Mouse (Mus musculus): ENCODE data around the gene Slc34a2. TPM values are rescaled to one million over a fixed set of nuclear protein-coding genes. Genes with fewer than 3 reads are reported as not detected.

The Slc34a2 gene
- 0.07 and 0.23 TPM in 2 replicates for polyA plus RNA-seq (2014; fragmentation: Nextera tagmentation; extraction: Ambion mirVana)

GRCm38 (mm10) chr5:53037781-53038180 lies at the start of gene Slc34a2:
Gene Slc34a2, plus strand, starts transcription at chr5:53038081.
- H3K36me3 ChIP-seq (replicated peaks; ENCODE audit: control insufficient read depth, insufficient read depth), result no peaks in the 10 kb centered on the region
- no peak within 1 kb of the TSS for H3K27ac ChIP-seq
- DNase-seq (ENCODE audit: low spot score), result no peak
- no peak within 1 kb of the TSS for H3K9ac ChIP-seq
- WGBS, result 89% methylated on average over 3 of the region's 3 CpGs
- H3K9me3 ChIP-seq (ENCODE audit: control insufficient read depth, low read length), result no peaks in the 10 kb centered on the region
- no peak within 1 kb of the TSS for H3K4me2 ChIP-seq (replicated peaks)
- H3K4me3 ChIP-seq (replicated peaks; ENCODE audit: low read length), result no peak within 1 kb of the TSS
- no peak for ATAC-seq (ENCODE audit: low FRiP score)
- H3K27me3 ChIP-seq (ENCODE audit: control insufficient read depth, insufficient read depth, low read length), result no peaks in the 10 kb centered on the region
- H3K4me1 ChIP-seq (replicated peaks; ENCODE audit: control insufficient read depth, insufficient read depth, low read length), result no peaks in the 10 kb centered on the region

- no peak overlapping the region for H3K9ac ChIP-seq
- no peaks in the 10 kb centered on the region for H3K4me1 ChIP-seq (replicated peaks; ENCODE audit: control insufficient read depth, insufficient read depth, low read length)
- WGBS, result 81% methylated on average over 8 of the region's 8 CpGs
- H3K27me3 ChIP-seq (ENCODE audit: control insufficient read depth, insufficient read depth, low read length), result no peaks in the 10 kb centered on the region
- no peak overlapping the region for H3K4me2 ChIP-seq (replicated peaks)
- no peak overlapping the region for H3K27ac ChIP-seq
- H3K36me3 ChIP-seq (replicated peaks; ENCODE audit: control insufficient read depth, insufficient read depth), result no peaks in the 10 kb centered on the region
- no peak overlapping the region for H3K4me3 ChIP-seq (replicated peaks; ENCODE audit: low read length)
- ATAC-seq (ENCODE audit: low FRiP score) (no peak), DNase-seq (ENCODE audit: low spot score) (no peak)
- no peaks in the 10 kb centered on the region for H3K9me3 ChIP-seq (ENCODE audit: control insufficient read depth, low read length)
Observed at GRCm38 (mm10) chr5:52990687-52991341, 47.1 kb upstream of the Slc34a2 start.

- no peaks in the 10 kb centered on the region for H3K9me3 ChIP-seq (ENCODE audit: control insufficient read depth, low read length)
- no peaks in the 10 kb centered on the region for H3K27me3 ChIP-seq (ENCODE audit: control insufficient read depth, insufficient read depth, low read length)
- no peak for ATAC-seq (ENCODE audit: low FRiP score)
- H3K4me1 ChIP-seq (replicated peaks; ENCODE audit: control insufficient read depth, insufficient read depth, low read length), result no peaks in the 10 kb centered on the region
- H3K4me2 ChIP-seq (replicated peaks), result no peak overlapping the region
- no peak for DNase-seq (ENCODE audit: low spot score)
- no peak overlapping the region for H3K9ac ChIP-seq
- H3K27ac ChIP-seq, result no peak overlapping the region
- 93% methylated on average over 11 of the region's 11 CpGs for WGBS
- H3K36me3 ChIP-seq (replicated peaks; ENCODE audit: control insufficient read depth, insufficient read depth), result no peaks in the 10 kb centered on the region
- no peak overlapping the region for H3K4me3 ChIP-seq (replicated peaks; ENCODE audit: low read length)
Observed at GRCm38 (mm10) chr5:52992210-52992897, 45.5 kb upstream of the Slc34a2 start.

GRCm38 (mm10) chr5:52993490-52994282 lies 44.2 kb upstream of the Slc34a2 start:
- ATAC-seq (ENCODE audit: low FRiP score) (no peak), DNase-seq (ENCODE audit: low spot score) (no peak)
- H3K4me3 ChIP-seq (replicated peaks; ENCODE audit: low read length), result no peak overlapping the region
- no peaks in the 10 kb centered on the region for H3K27me3 ChIP-seq (ENCODE audit: control insufficient read depth, insufficient read depth, low read length)
- no peaks in the 10 kb centered on the region for H3K9me3 ChIP-seq (ENCODE audit: control insufficient read depth, low read length)
- H3K4me1 ChIP-seq (replicated peaks; ENCODE audit: control insufficient read depth, insufficient read depth, low read length), result no peaks in the 10 kb centered on the region
- H3K36me3 ChIP-seq (replicated peaks; ENCODE audit: control insufficient read depth, insufficient read depth), result no peaks in the 10 kb centered on the region
- H3K9ac ChIP-seq, result no peak overlapping the region
- H3K27ac ChIP-seq, result no peak overlapping the region
- H3K4me2 ChIP-seq (replicated peaks), result no peak overlapping the region
- 91% methylated on average over 12 of the region's 12 CpGs for WGBS

GRCm38 (mm10) chr5:52995461-52995860 lies 42.4 kb upstream of the Slc34a2 start:
- ATAC-seq (ENCODE audit: low FRiP score), result no peak

GRCm38 (mm10) chr5:52996145-52996544 lies 41.7 kb upstream of the Slc34a2 start:
- ATAC-seq (ENCODE audit: low FRiP score) (no peak), DNase-seq (ENCODE audit: low spot score) (no peak)
- Histone ChIP-seq H3K27me3 (ENCODE audit: control insufficient read depth, insufficient read depth, low read length) (no peaks in the 10 kb centered on the region), H3K9me3 (ENCODE audit: control insufficient read depth, low read length) (no peaks in the 10 kb centered on the region), H3K27ac (no peak overlapping the region), H3K4me2 (replicated peaks) (no peak overlapping the region), H3K36me3 (replicated peaks; ENCODE audit: control insufficient read depth, insufficient read depth) (no peaks in the 10 kb centered on the region), H3K9ac (no peak overlapping the region), H3K4me1 (replicated peaks; ENCODE audit: control insufficient read depth, insufficient read depth, low read length) (no peaks in the 10 kb centered on the region), H3K4me3 (replicated peaks; ENCODE audit: low read length) (no peak overlapping the region)
- 21% methylated on average over 3 of the region's 3 CpGs for WGBS

More at GRCm38 (mm10) chr5:52995461-52995860, 42.4 kb upstream of the Slc34a2 start:
- Histone ChIP-seq H3K9me3 (ENCODE audit: control insufficient read depth, low read length) (no peaks in the 10 kb centered on the region), H3K27me3 (ENCODE audit: control insufficient read depth, insufficient read depth, low read length) (no peaks in the 10 kb centered on the region), H3K4me1 (replicated peaks; ENCODE audit: control insufficient read depth, insufficient read depth, low read length) (no peaks in the 10 kb centered on the region), H3K27ac (no peak overlapping the region), H3K9ac (no peak overlapping the region), H3K4me2 (replicated peaks) (no peak overlapping the region), H3K36me3 (replicated peaks; ENCODE audit: control insufficient read depth, insufficient read depth) (no peaks in the 10 kb centered on the region), H3K4me3 (replicated peaks; ENCODE audit: low read length) (no peak overlapping the region)
- 95% methylated on average over 4 of the region's 4 CpGs for WGBS
- DNase-seq (ENCODE audit: low spot score), result no peak

GRCm38 (mm10) chr5:52996601-52997000 lies 41.3 kb upstream of the Slc34a2 start:
- Histone ChIP-seq H3K9me3 (ENCODE audit: control insufficient read depth, low read length) (no peaks in the 10 kb centered on the region), H3K4me2 (replicated peaks) (no peak overlapping the region), H3K9ac (no peak overlapping the region), H3K36me3 (replicated peaks; ENCODE audit: control insufficient read depth, insufficient read depth) (no peaks in the 10 kb centered on the region), H3K4me3 (replicated peaks; ENCODE audit: low read length) (no peak overlapping the region), H3K27me3 (ENCODE audit: control insufficient read depth, insufficient read depth, low read length) (no peaks in the 10 kb centered on the region), H3K4me1 (replicated peaks; ENCODE audit: control insufficient read depth, insufficient read depth, low read length) (no peaks in the 10 kb centered on the region), H3K27ac (no peak overlapping the region)
- ATAC-seq (ENCODE audit: low FRiP score), result peak; percentile 40; the same call in 1 of the 2 replicates
- no peak for DNase-seq (ENCODE audit: low spot score)
- 11% methylated on average over 8 of the region's 8 CpGs for WGBS

- Histone ChIP-seq H3K4me3 (replicated peaks; ENCODE audit: low read length) (no peak overlapping the region), H3K4me2 (replicated peaks) (no peak overlapping the region), H3K4me1 (replicated peaks; ENCODE audit: control insufficient read depth, insufficient read depth, low read length) (no peaks in the 10 kb centered on the region), H3K27me3 (ENCODE audit: control insufficient read depth, insufficient read depth, low read length) (no peaks in the 10 kb centered on the region), H3K9ac (no peak overlapping the region), H3K27ac (no peak overlapping the region), H3K9me3 (ENCODE audit: control insufficient read depth, low read length) (no peaks in the 10 kb centered on the region), H3K36me3 (replicated peaks; ENCODE audit: control insufficient read depth, insufficient read depth) (no peaks in the 10 kb centered on the region)
- 75% methylated on average over 9 of the region's 11 CpGs for WGBS
- ATAC-seq (ENCODE audit: low FRiP score) (peak; percentile 24; the same call in 1 of the 2 replicates), DNase-seq (ENCODE audit: low spot score) (no peak)
Observed at GRCm38 (mm10) chr5:52997032-52997431, 40.8 kb upstream of the Slc34a2 start.

- H3K4me1 ChIP-seq (replicated peaks; ENCODE audit: control insufficient read depth, insufficient read depth, low read length), result no peaks in the 10 kb centered on the region
- H3K4me3 ChIP-seq (replicated peaks; ENCODE audit: low read length), result no peak overlapping the region
- no peaks in the 10 kb centered on the region for H3K9me3 ChIP-seq (ENCODE audit: control insufficient read depth, low read length)
- no peak overlapping the region for H3K9ac ChIP-seq
- WGBS, result 87% methylated on average over 6 of the region's 6 CpGs
- no peak overlapping the region for H3K27ac ChIP-seq
- H3K36me3 ChIP-seq (replicated peaks; ENCODE audit: control insufficient read depth, insufficient read depth), result no peaks in the 10 kb centered on the region
- ATAC-seq (ENCODE audit: low FRiP score) (no peak), DNase-seq (ENCODE audit: low spot score) (no peak)
- H3K4me2 ChIP-seq (replicated peaks), result no peak overlapping the region
- H3K27me3 ChIP-seq (ENCODE audit: control insufficient read depth, insufficient read depth, low read length), result no peaks in the 10 kb centered on the region
Observed at GRCm38 (mm10) chr5:52998097-52998760, 39.7 kb upstream of the Slc34a2 start.
